Mouse (Mus musculus): ENCODE measurements around the gene Pttg1.

The Pttg1 gene

DNA sequence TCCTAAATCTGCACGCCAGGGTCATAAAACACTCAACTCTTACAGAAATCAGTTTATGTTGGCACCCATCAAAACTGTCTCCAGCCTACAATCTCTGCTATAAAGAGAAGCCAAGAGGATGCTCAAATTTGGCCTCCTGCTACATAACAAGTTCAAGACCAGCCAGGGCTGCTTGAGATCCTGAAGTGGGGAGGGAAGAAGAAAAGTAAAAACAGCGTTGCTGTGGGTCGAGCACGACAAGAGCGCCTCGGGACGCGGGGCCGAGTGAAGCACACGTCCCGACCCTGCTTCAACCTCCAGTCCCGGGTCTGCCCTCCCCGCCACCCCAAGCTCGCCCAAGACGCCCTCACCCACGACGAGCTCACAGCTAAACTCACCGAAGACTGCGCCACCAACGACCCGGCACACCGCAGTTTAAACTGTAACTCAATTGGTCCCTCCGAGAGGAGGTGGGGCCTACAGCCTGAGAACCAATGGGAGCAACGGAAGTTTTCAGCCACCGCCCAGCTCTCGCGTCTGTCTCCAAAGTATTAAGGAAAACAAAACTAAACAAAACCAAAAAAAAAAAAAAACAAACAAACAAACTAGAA, at the start of gene Pttg1:
TSS of gene Pttg1 (minus strand) at position 428 of the 590 bp plus-strand sequence.
- DNase-seq (ENCODE audit: low spot score) = peak; percentile 68

- DNase-seq (ENCODE audit: low spot score) = peak; percentile 4
These were observed 48.2 kb upstream of the Pttg1 start, which contains the start of gene C1qtnf2 for GRCm38 (mm10) chr11:43474225-43474774. Gene C1qtnf2, plus strand, starts transcription at chr11:43474276.

- DNase-seq (ENCODE audit: low spot score) = no peak
These were observed 47.7 kb upstream of the Pttg1 start for GRCm38 (mm10) chr11:43473635-43474224.

DNA sequence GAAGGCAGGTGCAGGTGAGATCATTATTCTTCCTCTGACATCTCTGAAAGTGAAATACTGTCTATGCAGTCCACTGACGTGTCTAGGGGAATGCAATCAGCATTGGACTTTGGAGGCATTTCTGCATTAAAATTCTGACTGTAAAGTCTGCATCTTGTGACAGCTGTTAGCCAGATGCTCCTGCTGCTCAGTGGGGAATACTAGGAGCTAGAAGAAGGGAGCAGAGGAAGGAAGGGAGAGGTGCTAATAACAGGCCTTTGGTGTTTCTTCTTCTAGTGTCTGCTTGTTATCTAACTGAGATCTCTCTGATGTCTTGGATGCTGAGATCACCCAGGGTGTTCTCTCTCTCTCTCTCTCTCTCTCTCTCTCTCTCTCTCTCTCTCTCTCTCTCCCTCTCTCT, 47.1 kb upstream of the Pttg1 start:
- DNase-seq (ENCODE audit: low spot score) = peak; percentile 1

DNA sequence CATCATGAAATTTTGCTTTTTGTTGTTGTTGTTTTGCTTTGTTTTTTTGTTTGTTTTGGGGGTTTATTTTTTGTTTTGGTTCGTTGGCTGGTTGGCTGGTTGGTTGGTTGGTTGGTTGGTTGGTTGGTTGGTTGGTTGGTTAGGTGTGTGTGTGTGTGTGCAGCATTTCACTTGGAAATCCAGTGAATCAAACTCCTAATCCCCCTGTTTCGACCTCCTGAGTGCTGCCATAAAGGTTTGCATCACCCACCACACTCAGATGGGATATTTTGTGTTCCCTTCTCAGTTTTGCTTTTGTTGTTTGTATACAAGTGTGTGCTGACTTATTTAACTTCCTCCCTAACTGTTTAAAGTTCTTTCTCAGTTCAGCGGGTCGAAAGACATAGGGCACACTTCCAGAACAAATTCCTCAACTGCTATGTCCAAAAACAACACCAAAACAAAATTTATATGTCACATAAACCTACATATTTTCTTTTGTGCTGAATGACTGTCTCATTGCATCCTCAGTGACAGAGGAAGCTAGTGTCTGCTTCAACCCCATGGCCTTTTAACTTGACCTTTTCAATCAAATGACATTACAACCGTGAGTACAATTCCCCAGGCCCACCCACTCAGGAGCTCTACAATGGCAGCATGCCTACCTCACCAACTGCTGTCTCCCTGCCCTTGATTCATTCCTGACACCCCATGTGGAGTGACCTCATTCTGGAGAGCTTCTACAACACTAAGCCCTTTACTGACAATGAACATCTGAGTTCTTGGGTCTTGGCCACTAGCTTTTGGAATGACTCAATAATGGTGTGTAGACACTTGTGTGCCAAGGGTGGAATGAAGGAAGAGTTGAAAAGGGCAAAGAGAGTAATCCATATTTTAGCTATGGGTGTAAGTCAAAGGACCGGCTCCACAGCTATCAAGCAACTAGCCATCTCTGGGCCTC, 45.1 kb upstream of the Pttg1 start:
- peak; percentile 2 for DNase-seq (ENCODE audit: low spot score)

GRCm38 (mm10) chr11:43470118-43470517, 44.1 kb upstream of the Pttg1 start:
- DNase-seq (ENCODE audit: low spot score) = peak; percentile 1

DNA sequence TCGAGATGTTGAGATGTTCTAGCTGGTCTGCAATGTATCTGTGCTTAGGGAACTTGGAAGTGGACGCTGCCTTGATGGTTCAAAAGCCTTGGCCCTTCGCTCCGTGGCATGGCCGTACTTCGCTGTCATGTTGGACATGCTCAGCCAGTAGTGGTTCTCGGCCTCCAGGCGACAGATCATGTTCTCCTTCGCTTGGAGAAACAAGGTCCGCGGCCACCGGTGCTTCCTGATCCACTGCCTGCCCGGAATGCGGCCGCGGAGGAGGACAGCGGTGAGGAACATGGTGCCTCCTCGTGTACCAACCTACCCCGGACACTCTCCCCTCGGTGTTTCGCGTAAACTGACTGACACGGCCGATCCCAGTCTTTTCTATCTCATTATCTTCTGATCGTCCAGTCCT, 37.2 kb upstream of the Pttg1 start:
- peak; percentile 1 for DNase-seq (ENCODE audit: low spot score)

DNA sequence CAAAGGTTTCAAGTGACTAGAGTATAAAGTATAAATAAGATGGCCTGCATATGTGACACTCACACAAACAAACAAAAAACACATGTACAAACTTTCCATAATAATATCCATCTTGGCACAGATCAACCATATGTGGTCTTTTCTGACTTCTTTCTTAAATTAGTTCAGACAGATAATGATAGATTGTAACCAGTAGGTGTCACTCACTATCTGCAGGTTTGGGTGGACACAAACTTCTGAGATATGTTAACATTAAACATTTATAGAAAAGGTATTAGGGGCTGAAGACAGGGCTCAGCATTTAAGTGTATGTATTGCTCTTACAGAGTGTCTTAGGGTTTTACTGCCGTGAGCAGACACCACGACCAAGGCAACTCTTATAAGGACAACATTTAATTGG, 26.2 kb upstream of the Pttg1 start:
- DNase-seq (ENCODE audit: low spot score) = no peak

GRCm38 (mm10) chr11:43451322-43451721, 25.3 kb upstream of the Pttg1 start:
- no peak for DNase-seq (ENCODE audit: low spot score)

- DNase-seq (ENCODE audit: low spot score) = no peak
These were observed 23.9 kb upstream of the Pttg1 start for GRCm38 (mm10) chr11:43449916-43450315.

GRCm38 (mm10) chr11:43443183-43443582, 17.1 kb upstream of the Pttg1 start:
- DNase-seq (ENCODE audit: low spot score) = no peak

DNA sequence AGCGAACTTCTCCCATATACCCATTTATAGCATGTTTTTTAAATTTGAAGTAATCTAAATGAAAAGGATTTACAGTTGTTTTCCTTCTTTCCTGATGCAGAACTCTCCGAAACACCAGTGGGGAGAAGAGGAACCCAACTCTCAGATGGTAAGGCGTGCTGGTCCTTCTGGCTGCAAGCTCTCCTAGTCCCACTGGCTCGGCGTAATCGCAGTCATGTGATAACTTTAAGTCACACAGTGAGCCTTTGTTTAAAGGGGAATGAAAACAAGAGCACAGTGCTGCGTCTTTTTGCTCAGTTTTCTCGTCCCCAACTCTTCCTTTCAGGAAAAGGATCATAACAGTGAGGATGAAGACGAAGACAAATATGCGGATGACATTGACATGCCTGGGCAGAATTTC, 15.1 kb upstream of the Pttg1 start:
- no peak for DNase-seq (ENCODE audit: low spot score)

DNA sequence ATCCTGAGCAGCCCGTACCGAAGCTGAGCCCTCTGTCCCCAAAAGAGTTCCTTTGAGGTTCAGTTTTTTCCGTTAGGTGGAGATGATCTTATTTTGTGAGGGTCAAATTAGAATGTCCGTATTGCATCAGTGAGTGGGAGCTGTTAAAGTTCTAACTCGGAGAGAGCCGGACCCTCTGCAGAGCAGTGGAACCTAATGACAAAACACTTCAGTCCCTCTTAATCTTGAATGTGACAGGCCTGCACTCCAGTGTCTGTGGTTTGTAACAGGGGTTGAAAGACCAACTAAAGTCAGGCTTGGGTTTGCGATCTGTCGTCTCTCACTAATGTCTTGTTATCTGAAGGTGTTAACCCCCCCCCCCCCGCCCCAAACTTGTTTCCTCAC, 8.0 kb upstream of the Pttg1 start:
- DNase-seq (ENCODE audit: low spot score) = no peak

DNA sequence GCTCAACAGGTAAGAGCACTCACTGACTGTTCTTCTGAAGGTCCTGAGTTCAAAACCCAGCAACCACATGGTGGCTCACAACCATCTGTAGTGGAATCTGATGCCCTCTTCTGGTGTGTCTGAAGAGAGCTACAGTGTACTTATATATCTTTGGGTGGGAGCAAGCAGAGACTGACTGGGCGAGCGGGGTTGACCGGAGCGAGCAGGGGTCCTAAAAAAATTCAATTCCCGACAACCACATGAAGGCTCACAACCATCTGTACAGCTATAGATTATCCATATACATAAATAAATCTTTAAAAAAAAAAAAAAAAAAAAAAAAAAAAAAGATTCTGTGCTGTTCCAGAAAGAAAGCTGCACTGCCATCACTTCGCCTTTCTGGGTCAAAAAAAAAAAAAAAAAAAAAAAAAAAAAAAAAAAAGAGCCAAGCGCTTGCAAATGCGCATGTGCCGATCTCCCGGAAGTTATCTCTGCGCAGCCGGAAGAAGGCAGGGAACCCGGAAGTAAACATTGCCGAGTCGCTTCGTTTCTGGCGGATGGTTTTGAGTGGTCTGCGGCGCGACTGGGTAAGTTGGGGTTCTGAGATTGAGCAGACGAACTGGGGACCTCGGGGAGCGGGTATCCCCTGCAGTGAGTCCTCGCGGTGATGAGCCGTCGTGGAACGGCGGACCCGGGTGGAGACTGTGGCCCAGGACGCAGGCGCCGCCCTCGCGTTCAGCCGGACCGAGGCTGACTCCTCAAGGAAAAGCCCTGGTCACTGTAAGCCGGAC, 7.4 kb upstream of the Pttg1 start, which contains the start of gene Slu7:
TSS of gene Slu7 (plus strand) at position 491 of the 770 bp plus-strand sequence.
- peak; percentile 63 for DNase-seq (ENCODE audit: low spot score)

DNA sequence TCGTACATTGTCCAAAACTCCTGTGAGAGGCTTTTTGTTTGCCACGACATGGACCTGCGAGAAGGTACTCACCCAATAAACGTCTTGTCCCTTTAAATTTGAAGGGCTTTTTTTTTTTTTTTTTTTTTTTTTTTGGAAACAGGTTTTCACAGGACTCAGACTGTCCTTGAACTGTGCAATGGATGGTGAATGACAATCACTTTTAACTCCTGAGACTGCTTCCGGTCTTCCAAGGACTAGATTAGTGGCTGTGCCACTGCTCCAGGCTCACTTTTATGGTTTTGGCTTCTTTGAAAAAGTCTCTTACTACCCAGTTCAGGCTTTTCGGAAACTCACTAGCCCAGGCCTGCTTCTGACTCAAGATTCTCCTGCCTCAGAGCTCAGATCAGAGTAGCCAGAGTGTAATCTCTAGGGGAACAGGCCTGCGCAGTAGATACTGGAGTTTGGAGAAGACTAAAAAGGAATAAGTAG, 398 bp upstream of the Pttg1 start:
- DNase-seq (ENCODE audit: low spot score) = no peak

DNA sequence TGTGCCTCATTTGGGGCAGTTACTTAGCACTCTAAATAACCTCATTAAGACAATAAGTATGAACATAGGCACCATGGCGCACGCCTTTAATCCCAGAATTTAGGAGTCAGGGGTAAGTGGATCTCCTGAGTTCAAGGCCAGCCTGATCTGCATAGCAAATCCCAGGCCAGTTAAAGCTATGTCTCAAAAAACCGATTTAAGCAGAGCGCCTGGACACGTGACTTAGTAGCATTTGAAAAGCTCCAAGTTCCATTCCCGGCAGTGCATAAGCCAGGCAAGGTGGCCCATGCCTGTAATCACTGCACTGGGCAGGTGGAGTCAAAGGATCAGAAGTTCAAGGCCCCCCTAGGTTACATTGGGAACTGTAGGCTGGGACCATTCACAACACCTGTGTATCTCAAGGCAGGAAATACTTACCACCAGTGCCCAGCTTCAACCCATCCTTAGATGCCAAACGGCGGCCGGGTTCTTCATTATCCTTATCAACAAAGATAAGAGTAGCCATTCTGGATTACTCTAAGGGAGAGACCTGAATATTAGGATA, 813 bp downstream of the Pttg1 start:
- no peak for DNase-seq (ENCODE audit: low spot score)

- no peak for DNase-seq (ENCODE audit: low spot score)
These were observed 1.7 kb downstream of the Pttg1 start for GRCm38 (mm10) chr11:43424386-43424785.

GRCm38 (mm10) chr11:43417201-43417600, 8.8 kb downstream of the Pttg1 start:
- DNase-seq (ENCODE audit: low spot score) = no peak

GRCm38 (mm10) chr11:43412771-43413451, 13.1 kb downstream of the Pttg1 start:
- DNase-seq (ENCODE audit: low spot score) = peak; percentile 83

GRCm38 (mm10) chr11:43411413-43411812, 14.6 kb downstream of the Pttg1 start:
- DNase-seq (ENCODE audit: low spot score) = peak; percentile 76

GRCm38 (mm10) chr11:43410291-43410690, 15.8 kb downstream of the Pttg1 start:
- DNase-seq (ENCODE audit: low spot score) = no peak

Measured in layer of hippocampus, adult 11-12 months (tissue).